ENCODE assay signal across 8 mouse cellular contexts in genomic region chr11:96285771-96286738, GRCm38 (mm10). TPM values are rescaled to one million over a fixed set of nuclear protein-coding genes. Genes with fewer than 3 reads are reported as not detected.
DNase-seq lines count a peak whose midpoint lies in the region; ATAC-seq and TF ChIP-seq lines count a peak whose summit lies in the region.

Gene Hoxb7 (plus strand): TSS chr11:96286623.

- no peaks in the 10 kb centered on the region for H3K9me3 ChIP-seq in heart, embryonic 14.5 days (ENCODE audit: control insufficient read depth, low read length)
- no peaks in the 10 kb centered on the region for H3K9me3 ChIP-seq in kidney, embryonic 15.5 days (replicated peaks)

- H3K9ac ChIP-seq in heart, embryonic 14.5 days (ENCODE audit: low read length) = no peak within 1 kb of the TSS
- H3K9ac ChIP-seq in kidney, embryonic 15.5 days = peak within 1 kb of the TSS; percentile 96

- H3K4me1 ChIP-seq in heart, embryonic 14.5 days (ENCODE audit: control insufficient read depth in 2 of 2, insufficient read depth in 2 of 2, low read length in 2 of 2) = peaks cover 0 to 15% of the 10 kb centered on the region in 2 experiments; a peak in 3 of 4 replicates
- H3K4me1 ChIP-seq in embryonic fibroblast, embryonic 13.5 days (ENCODE audit: control insufficient read depth, insufficient read depth, low read length) = no peaks in the 10 kb centered on the region
- peaks cover 48% of the 10 kb centered on the region for H3K4me1 ChIP-seq in kidney, embryonic 15.5 days

- H3K4me2 ChIP-seq in heart, embryonic 14.5 days (ENCODE audit: low read length) = peak within 1 kb of the TSS; percentile 41
- H3K4me2 ChIP-seq in kidney, embryonic 15.5 days = peak within 1 kb of the TSS; percentile 90

- ATAC-seq in heart, embryonic 14.5 days (ENCODE audit: insufficient number of reproducible peaks, insufficient read depth, low FRiP score, low read depth) = no peak
- ATAC-seq in kidney, embryonic 15.5 days (replicated peaks; ENCODE audit: low FRiP score) = 0 out of 2 replicates have a peak, but pooled peaks have one; percentile 23

- peak; percentile 35 for TF ChIP-seq POLR2A in embryonic fibroblast, embryonic 13.5 days (IDR thresholded peaks at IDR 0.05; ENCODE audit: low read depth, low read length)

- peak within 1 kb of the TSS; percentile 0 to 24; a peak in 2 of 4 replicates for H3K4me3 ChIP-seq in heart, embryonic 14.5 days (ENCODE audit: control insufficient read depth in 1 of 2, insufficient read depth in 1 of 2, low read depth in 1 of 2, low read length in 2 of 2)
- H3K4me3 ChIP-seq in embryonic fibroblast, embryonic 13.5 days (ENCODE audit: insufficient read depth, low read length) = peak within 1 kb of the TSS; percentile 40
- peak within 1 kb of the TSS; percentile 80 for H3K4me3 ChIP-seq in kidney, embryonic 15.5 days (replicated peaks)

- no peak for TF ChIP-seq CTCF in embryonic fibroblast, embryonic 13.5 days (IDR thresholded peaks at IDR 0.05; ENCODE audit: borderline replicate concordance, insufficient read depth, low read length)

- H3K27me3 ChIP-seq in heart, embryonic 14.5 days (ENCODE audit: control insufficient read depth, insufficient read depth, low read length) = peaks cover 99% of the 10 kb centered on the region
- H3K27me3 ChIP-seq in kidney, embryonic 15.5 days = no peaks in the 10 kb centered on the region

- no peak for DNase-seq in heart, postnatal 4 days
- peak; percentile 88 for DNase-seq in mesoderm, embryonic 11.5 days (ENCODE audit: low read depth, low spot score)
- no peak for DNase-seq in natural killer cell, adult 2 months (ENCODE audit: low spot score in 2 of 2)
- DNase-seq in layer of hippocampus, adult 18-20 months (ENCODE audit: low spot score in 2 of 2) = no peak
- no peak for DNase-seq in cerebellum, adult 9-10 months

- no peaks in the 10 kb centered on the region for H3K36me3 ChIP-seq in heart, embryonic 14.5 days (ENCODE audit: control insufficient read depth, insufficient read depth, low read length)
- no peaks in the 10 kb centered on the region for H3K36me3 ChIP-seq in kidney, embryonic 15.5 days

- H3K27ac ChIP-seq in heart, embryonic 14.5 days (replicated peaks in 1 of 2; ENCODE audit: control insufficient read depth in 1 of 2, insufficient read depth in 1 of 2, low read depth in 2 of 2, low read length in 2 of 2) = no peak within 1 kb of the TSS
- peak within 1 kb of the TSS; percentile 88 for H3K27ac ChIP-seq in embryonic fibroblast, embryonic 13.5 days (ENCODE audit: insufficient read depth, low read length)
- peak within 1 kb of the TSS; percentile 100 for H3K27ac ChIP-seq in kidney, embryonic 15.5 days

- 1% methylated on average over 43 of the region's 43 CpGs for WGBS in heart, embryonic 14.5 days
- under 1% methylated on average over 43 of the region's 43 CpGs for WGBS in kidney, embryonic 15.5 days

RNA-seq across cellular contexts. Expression of gene Hoxb7, which starts in this region (rescaled TPM):
- polyA plus RNA-seq in heart, embryonic 14.5 days (2014; fragmentation: Nextera tagmentation; extraction: Ambion mirVana) = 0.36 TPM in 1 of 2 replicates, not detected in the other
- under 1 TPM in 1 of 2 experiments, not detected in 1; 0.24 TPM for total RNA-seq in heart, postnatal 4 days (2021)
- polyA plus RNA-seq in embryonic fibroblast, embryonic 13.5 days (2011; ENCODE audit: insufficient read length, low read depth, missing spikeins) = 13.1 and 22.5 TPM in 2 replicates
- 58.5 and 62.7 TPM in 2 replicates for polyA plus RNA-seq in kidney, embryonic 15.5 days (2015; fragmentation: Nextera tagmentation; extraction: Ambion mirVana)
- not detected for total RNA-seq in layer of hippocampus, adult 18-20 months (2021)

Comparison
In these comparisons a context has a peak if more than half of its experiments do, and no peak if none do; other contexts are left out.
1. RNA of gene Hoxb7 (polyA plus RNA-seq): 58.5 to 62.7 TPM in kidney, embryonic 15.5 days and 13.1 to 22.5 TPM in embryonic fibroblast, embryonic 13.5 days; 0.36 TPM in heart, embryonic 14.5 days; every median in the first group is over 10 times any median in the second.
2. H3K27ac ChIP-seq: peak in embryonic fibroblast, embryonic 13.5 days (single experiment) and kidney, embryonic 15.5 days (single experiment); none in heart, embryonic 14.5 days (0 of 2).
3. H3K4me3 ChIP-seq: peak in every context shown above with its lines; median percentile 80 in kidney, embryonic 15.5 days; 40 in embryonic fibroblast, embryonic 13.5 days; 12 in heart, embryonic 14.5 days.